Mouse (Mus musculus) intestine, embryonic 15.5 days (tissue): ENCODE data around the gene Mindy1. TPM values are rescaled to one million over a fixed set of nuclear protein-coding genes. Genes with fewer than 3 reads are reported as not detected.

Source experiments
- ATAC-seq: fragments of 200-750 bp; cut with Nextera tagmentation; 2 replicates; pipeline ENCODE4 v1.8.0; 2017; ENCODE audit warnings: moderate TSS enrichment, moderate library complexity
- H3K27ac ChIP-seq: fragments of 300-500 bp; sonication (generic); 2 replicates; pipeline ENCODE4 v1.5.1; 2015; ENCODE audit warnings: mild to moderate bottlenecking, inconsistent platforms
- H3K27me3 ChIP-seq: fragments of 300-500 bp; sonication (generic); replicated peaks from 2 replicates; pipeline ENCODE4 v1.6.1; 2015; ENCODE audit warnings: inconsistent platforms
- H3K36me3 ChIP-seq: fragments of 300-500 bp; sonication (generic); 2 replicates; pipeline ENCODE4 v1.6.1; 2015; ENCODE audit warnings: inconsistent platforms
- H3K4me1 ChIP-seq: fragments of 300-500 bp; sonication (generic); replicated peaks from 2 replicates; pipeline ENCODE4 v1.6.1; 2015; ENCODE audit warnings: inconsistent platforms
- H3K4me2 ChIP-seq: fragments of 300-500 bp; sonication (generic); replicated peaks from 2 replicates; pipeline ENCODE4 v1.6.1; 2015; ENCODE audit warnings: mild to moderate bottlenecking, inconsistent platforms
- H3K4me3 ChIP-seq: fragments of 300-500 bp; sonication (generic); replicated peaks from 2 replicates; pipeline ENCODE4 v1.5.1; 2015; ENCODE audit warnings: inconsistent platforms
- H3K9ac ChIP-seq: fragments of 300-500 bp; sonication (generic); 2 replicates; pipeline ENCODE4 v1.6.1; 2015; ENCODE audit warnings: inconsistent platforms
- H3K9me3 ChIP-seq: fragments of 300-500 bp; sonication (generic); 2 replicates; pipeline ENCODE4 v1.6.1; 2016; ENCODE audit warnings: inconsistent platforms
- WGBS: fragments of 180-500 bp; shearing (Covaris S2); methylation state at CpG from one replicate; pipeline ENCODE4 v1.1.7; 2015; 5-methylcytosine and 5-hydroxymethylcytosine counted together
- polyA plus RNA-seq: library from polyadenylated mRNA; unstranded; fragments of >200 nt; fragmentation: Nextera tagmentation; extraction: Ambion mirVana; gene quantifications from 2 replicates; pipeline ENCODE4 v1.2.1, GENCODE M21; 2015

The Mindy1 gene
- polyA plus RNA-seq, 1 experiment from 2014 or later: 36.1 TPM

DNA sequence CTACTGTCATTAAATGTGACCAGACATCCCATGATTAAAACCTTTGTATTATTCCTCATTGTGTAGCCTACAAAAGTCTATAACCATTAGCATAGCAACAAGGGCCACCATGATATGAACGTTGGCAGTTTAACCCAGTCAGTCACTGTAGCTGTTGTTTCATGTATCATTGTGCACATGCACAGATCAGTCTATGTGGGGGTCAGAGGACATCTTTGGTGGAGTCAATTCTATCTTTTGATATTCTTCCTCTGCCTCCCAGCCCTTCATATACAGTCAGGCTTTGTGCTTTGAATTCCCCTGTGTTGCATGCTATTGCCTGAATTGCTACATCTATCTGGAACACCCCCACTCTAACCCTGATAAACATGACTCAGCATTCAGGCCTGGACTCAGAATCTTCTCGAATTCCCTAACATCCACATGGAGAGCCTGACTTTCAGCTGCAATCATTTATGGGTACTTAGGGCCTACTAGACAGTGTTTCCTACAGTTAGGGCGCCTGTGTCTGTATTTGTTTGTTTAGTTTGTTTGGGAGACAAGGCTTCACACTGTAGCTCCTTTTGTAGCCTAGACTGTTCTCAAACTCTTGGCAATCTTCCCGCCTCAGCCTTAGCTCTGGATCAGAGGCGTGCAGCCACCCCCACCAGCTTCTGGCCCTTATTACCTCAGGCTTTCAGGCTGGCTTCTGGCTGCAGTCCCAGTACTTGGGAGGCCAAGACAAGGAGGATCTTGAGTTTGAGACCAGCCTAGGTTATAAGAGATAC is 34.5 kb upstream of the Mindy1 start:
- Histone ChIP-seq H3K27me3 (no peaks in the 10 kb centered on the region), H3K4me2 (no peak overlapping the region), H3K9ac (no peak overlapping the region), H3K4me3 (no peak overlapping the region), H3K36me3 (no peaks in the 10 kb centered on the region), H3K27ac (no peak overlapping the region), H3K4me1 (no peaks in the 10 kb centered on the region), H3K9me3 (no peaks in the 10 kb centered on the region)
- ATAC-seq: no peak
- 74% methylated on average over 5 of the region's 5 CpGs for WGBS

DNA sequence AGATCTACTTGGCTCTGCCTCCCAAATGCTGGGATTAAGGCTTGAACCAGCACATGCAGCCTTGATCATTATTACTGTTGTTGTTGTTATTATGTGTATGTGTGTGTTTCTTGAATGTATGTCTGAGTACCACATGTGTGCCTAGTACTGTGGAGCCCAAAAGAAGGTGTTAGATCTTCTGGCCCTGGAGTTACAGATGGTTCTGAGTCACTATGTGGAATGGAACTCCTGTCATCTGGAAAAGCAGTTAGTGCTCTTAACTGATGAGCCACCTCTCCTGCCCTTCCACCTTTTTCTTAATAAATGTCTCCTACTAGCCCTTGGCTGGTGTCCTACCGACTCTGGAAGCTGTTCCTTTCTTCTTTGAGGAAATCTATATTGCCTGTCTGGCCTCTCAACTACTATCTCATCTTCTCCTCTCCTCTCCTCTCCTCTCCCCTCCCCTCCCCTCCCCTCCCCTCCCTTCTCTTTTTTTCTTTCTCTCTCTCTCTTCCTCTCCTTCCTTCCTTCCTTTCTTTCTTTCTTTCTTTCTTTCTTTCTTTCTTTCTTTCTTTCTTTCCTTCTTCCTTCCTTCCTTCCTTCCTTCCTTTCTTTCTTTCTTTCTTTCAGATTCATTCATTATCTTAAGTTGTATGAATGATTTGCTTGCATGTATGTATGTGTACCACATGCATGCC is 33.3 kb upstream of the Mindy1 start:
- no peaks in the 10 kb centered on the region for H3K27me3 ChIP-seq
- no peak overlapping the region for H3K4me2 ChIP-seq
- no peak for ATAC-seq
- no peaks in the 10 kb centered on the region for H3K9me3 ChIP-seq
- no peak overlapping the region for H3K9ac ChIP-seq
- no peak overlapping the region for H3K27ac ChIP-seq
- H3K4me3 ChIP-seq: no peak overlapping the region
- H3K4me1 ChIP-seq: no peaks in the 10 kb centered on the region
- WGBS: 65% methylated on average over 1 of the region's 1 CpGs
- no peaks in the 10 kb centered on the region for H3K36me3 ChIP-seq

DNA sequence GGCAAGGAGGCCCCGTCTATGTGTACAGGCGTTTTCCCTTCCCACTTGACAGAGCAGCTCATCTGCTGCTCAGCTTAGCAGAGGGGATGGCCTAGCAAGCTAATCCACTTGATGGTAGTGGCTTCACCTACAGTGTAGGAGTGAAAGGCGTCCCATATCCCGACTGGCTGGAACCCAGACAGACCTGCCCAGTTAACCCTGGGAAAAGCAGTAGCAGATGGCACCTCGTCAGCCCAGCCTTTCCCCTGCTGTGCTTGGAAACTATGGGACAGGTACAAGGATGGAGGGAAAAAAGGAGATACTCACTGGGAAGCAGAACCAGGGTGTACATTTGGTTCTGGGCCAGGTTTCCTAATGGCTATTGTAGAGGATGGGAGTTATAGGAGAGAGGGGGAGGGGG is 30.8 kb upstream of the Mindy1 start:
- no peak overlapping the region for H3K4me2 ChIP-seq
- no peaks in the 10 kb centered on the region for H3K4me1 ChIP-seq
- H3K27me3 ChIP-seq: no peaks in the 10 kb centered on the region
- ATAC-seq: no peak
- 82% methylated on average over 5 of the region's 5 CpGs for WGBS
- no peaks in the 10 kb centered on the region for H3K36me3 ChIP-seq
- no peak overlapping the region for H3K9ac ChIP-seq
- no peak overlapping the region for H3K27ac ChIP-seq
- H3K9me3 ChIP-seq: no peaks in the 10 kb centered on the region
- no peak overlapping the region for H3K4me3 ChIP-seq

DNA sequence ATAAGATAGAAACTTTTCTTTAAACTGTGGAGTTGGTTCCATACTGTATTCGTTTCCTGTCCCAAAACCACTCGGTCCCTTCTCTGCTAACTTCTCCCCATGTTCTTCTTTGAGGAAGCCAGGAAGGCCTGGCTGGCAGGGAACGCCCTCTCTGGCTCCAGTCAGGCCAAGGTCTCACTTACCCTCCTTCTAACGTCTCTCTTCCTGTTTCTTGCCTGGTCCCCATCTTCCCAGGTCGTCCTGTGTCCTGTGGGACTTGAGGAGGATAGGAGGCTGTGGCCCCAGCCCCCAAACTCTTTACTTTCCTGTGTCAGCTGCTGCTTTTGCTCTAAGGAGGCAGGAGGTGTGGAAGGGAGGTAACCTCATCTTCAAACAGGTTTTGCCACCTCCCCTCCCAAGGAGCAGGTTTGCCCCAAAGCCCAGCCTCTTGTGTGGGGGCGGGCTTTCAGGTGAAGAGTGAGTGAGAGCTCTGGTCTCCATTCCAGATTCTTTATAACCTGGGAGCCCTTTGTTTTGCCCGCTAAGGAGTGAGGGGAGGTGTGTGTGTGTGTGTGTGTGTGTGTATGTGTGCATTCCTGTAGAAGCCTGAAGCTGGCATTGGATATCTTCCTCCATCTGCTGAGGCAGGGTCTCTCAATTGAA is 30.2 kb upstream of the Mindy1 start, which contains the start of gene Bnipl:
Gene Bnipl (minus strand): TSS at position 411 of the 642 bp plus-strand sequence.
- H3K4me3 ChIP-seq: no peak within 1 kb of the TSS
- 35% methylated on average over 7 of the region's 7 CpGs for WGBS
- no peaks in the 10 kb centered on the region for H3K9me3 ChIP-seq
- H3K9ac ChIP-seq: no peak within 1 kb of the TSS
- H3K27me3 ChIP-seq: no peaks in the 10 kb centered on the region
- no peaks in the 10 kb centered on the region for H3K4me1 ChIP-seq
- no peak within 1 kb of the TSS for H3K27ac ChIP-seq
- peak; percentile 53 for ATAC-seq
- no peaks in the 10 kb centered on the region for H3K36me3 ChIP-seq
- H3K4me2 ChIP-seq: no peak within 1 kb of the TSS

DNA sequence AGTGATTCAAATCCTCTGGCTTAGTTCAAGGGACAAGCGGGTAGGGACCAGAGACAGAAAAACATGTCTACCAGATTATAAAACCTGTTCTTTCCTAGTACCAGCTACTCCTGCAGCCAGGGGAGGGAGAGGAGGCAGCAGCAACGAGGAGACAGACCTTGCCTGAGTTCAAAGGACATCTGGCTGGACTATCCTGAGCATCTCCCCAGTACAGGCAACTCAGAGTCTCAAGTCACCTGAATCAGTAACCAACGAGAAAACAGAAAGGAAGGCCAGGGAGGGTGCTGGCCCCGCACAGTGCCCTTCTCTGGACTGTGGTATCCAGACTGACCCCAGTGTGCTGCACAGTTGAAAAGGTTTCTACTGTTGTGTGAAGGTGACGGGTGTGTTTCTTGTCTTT is 24.2 kb upstream of the Mindy1 start:
- peaks cover 22% of the 10 kb centered on the region for H3K36me3 ChIP-seq
- no peaks in the 10 kb centered on the region for H3K4me1 ChIP-seq
- H3K27me3 ChIP-seq: no peaks in the 10 kb centered on the region
- no peak overlapping the region for H3K27ac ChIP-seq
- 83% methylated on average over 5 of the region's 5 CpGs for WGBS
- no peak overlapping the region for H3K4me2 ChIP-seq
- H3K9me3 ChIP-seq: no peaks in the 10 kb centered on the region
- no peak for ATAC-seq
- no peak overlapping the region for H3K4me3 ChIP-seq
- no peak overlapping the region for H3K9ac ChIP-seq

DNA sequence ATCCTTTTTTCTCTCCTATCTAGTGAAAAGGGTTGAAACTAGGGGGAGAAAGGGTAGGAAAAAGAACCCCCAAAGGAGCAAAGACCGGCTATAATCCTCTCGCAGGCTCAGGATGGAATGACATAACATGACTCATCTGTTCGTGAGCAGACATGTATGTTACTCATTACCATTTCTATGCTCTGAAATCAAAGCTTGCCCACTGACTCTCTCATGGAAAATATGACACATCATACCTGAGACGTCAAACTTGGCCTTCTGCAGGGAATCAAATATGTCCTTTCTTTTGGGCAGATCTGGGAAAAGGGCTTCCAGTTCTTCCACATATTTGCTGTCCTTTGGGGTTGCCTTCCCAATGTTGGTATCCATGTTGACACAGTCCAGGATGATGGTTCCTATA is 19.2 kb upstream of the Mindy1 start:
- Histone ChIP-seq H3K4me3 (no peak overlapping the region), H3K4me2 (no peak overlapping the region), H3K4me1 (no peaks in the 10 kb centered on the region), H3K9me3 (no peaks in the 10 kb centered on the region), H3K9ac (no peak overlapping the region), H3K36me3 (peaks cover 27% of the 10 kb centered on the region), H3K27me3 (no peaks in the 10 kb centered on the region), H3K27ac (no peak overlapping the region)
- ATAC-seq: no peak
- 89% methylated on average over 4 of the region's 4 CpGs for WGBS

DNA sequence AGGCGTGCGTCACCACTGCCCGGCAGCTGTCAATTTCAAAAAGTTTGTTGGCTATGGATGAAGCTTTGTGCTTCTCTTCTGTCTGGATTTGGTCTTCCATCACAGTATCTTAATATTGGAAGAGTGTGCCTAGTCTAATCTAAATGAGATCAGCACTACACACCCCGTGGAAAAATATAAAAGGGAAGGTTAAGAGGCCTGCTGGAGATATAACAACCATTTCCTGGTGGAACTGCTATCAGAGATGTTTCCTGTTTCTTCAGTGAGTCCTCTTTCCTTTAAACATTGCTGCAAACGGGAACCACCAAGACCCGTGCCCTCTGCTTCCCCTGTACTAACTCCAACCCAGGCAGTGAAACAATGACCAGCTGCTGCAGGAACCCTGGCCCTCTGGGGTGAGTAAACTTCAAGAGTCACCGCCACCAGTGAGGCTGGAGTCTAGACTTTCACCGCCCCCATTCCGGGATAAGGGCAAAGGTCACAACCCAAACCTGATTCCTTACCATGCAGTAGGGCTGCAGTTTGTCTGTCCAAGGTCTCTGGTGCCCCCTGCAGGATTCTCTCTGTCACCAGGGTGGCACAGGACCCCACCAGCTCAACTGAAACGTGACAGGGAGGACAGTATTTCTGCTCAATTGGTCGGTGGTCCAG is 17.9 kb upstream of the Mindy1 start:
- Histone ChIP-seq H3K4me1 (no peaks in the 10 kb centered on the region), H3K4me3 (no peak overlapping the region), H3K9ac (no peak overlapping the region), H3K9me3 (no peaks in the 10 kb centered on the region), H3K36me3 (peaks cover 27% of the 10 kb centered on the region), H3K27me3 (no peaks in the 10 kb centered on the region), H3K27ac (no peak overlapping the region), H3K4me2 (peak overlapping the region; percentile 26; the same call in 1 of the 2 replicates)
- ATAC-seq: peak; percentile 92
- WGBS: 41% methylated on average over 11 of the region's 11 CpGs

DNA sequence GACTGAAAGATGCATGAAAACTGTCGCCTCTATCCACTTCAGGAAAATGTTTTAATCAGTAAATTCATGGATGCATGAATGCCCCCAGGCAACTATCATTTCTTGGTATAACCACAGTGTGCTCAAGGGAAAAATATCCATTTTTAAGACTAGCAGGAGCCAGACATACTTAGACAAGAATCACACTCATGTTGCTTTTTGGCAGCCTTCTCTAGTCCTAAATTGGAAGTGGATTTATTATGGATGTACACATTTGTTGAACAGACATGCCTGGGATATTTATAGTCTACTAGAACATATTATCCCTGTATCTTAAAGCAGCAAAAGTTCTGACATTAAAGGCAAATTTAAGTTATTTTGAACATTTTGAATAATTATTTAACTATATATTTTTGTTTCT is 16.4 kb upstream of the Mindy1 start:
- WGBS: 88% methylated on average over 1 of the region's 1 CpGs
- Histone ChIP-seq H3K36me3 (peaks cover 23% of the 10 kb centered on the region), H3K27me3 (no peaks in the 10 kb centered on the region), H3K4me1 (no peaks in the 10 kb centered on the region), H3K4me2 (no peak overlapping the region), H3K4me3 (no peak overlapping the region), H3K9ac (no peak overlapping the region), H3K9me3 (no peaks in the 10 kb centered on the region), H3K27ac (no peak overlapping the region)
- no peak for ATAC-seq

DNA sequence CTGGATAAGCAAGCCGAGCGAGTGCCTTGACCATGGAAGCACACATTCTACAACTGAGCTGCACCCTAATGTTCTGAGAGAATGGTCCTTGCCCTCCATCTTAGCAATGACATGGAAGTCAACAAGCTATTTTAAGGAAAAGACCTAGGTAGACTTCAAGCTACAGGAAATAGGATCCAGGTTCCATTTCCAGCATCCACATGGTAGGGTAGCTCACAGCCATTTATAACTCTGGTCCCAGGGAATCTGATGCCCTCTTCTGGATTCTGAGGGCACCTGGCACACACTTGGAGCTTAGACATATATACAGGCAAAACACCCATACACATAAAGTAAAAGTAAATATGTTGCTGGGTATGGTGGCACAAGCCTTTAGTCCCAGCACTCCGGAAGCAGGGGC is 15.1 kb upstream of the Mindy1 start:
- Histone ChIP-seq H3K27ac (no peak overlapping the region), H3K27me3 (no peaks in the 10 kb centered on the region), H3K9ac (no peak overlapping the region), H3K9me3 (no peaks in the 10 kb centered on the region), H3K4me2 (no peak overlapping the region), H3K36me3 (peaks cover 19% of the 10 kb centered on the region), H3K4me1 (no peaks in the 10 kb centered on the region), H3K4me3 (no peak overlapping the region)
- WGBS: 89% methylated on average over 3 of the region's 3 CpGs
- ATAC-seq: no peak

DNA sequence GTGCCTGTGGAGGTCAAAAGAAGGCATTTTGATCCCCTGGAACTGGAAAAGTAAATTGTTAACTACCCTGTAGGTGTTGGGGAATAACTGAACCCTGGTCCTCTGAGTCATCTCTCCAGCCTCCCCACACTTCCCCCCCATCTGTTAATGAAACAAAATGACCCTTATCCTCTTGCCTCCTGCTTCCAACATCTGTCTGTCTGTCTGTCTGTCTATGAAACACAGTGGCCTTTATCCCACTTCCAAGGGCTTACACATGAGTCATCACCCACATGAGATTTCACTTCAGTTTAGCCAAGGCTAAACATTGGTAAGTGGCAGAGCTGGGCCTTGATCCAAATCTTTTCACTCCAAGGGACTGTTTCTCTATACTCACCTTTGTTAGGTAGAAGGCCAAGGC is 13.3 kb upstream of the Mindy1 start:
- H3K36me3 ChIP-seq: peaks cover 15% of the 10 kb centered on the region; the same call in 1 of the 2 replicates
- H3K4me2 ChIP-seq: no peak overlapping the region
- no peak overlapping the region for H3K27ac ChIP-seq
- H3K4me1 ChIP-seq: no peaks in the 10 kb centered on the region
- H3K27me3 ChIP-seq: no peaks in the 10 kb centered on the region
- ATAC-seq: no peak; the same call in 1 of the 2 replicates
- H3K9ac ChIP-seq: no peak overlapping the region
- H3K4me3 ChIP-seq: no peak overlapping the region
- no peaks in the 10 kb centered on the region for H3K9me3 ChIP-seq

DNA sequence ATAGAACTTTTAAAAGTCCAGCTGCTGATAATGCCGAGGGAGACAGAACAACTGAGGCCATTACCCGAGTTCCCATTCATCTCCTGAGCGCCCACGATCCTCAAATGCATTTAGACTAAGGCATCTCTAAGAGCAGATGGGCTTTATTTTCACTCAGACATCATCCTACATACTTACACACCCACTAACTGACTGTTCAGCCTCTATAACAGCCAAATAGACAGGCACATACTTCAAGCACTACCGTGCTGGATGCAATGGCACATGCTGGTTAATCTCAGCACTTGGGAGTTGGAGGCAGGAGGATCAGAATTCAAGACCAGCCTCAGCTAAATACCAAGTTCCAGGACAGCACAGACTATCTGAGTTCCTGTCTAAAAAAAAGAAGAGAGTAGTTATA is 11.4 kb upstream of the Mindy1 start:
- no peak overlapping the region for H3K4me2 ChIP-seq
- no peak overlapping the region for H3K9ac ChIP-seq
- H3K27me3 ChIP-seq: no peaks in the 10 kb centered on the region
- no peaks in the 10 kb centered on the region for H3K9me3 ChIP-seq
- ATAC-seq: no peak
- H3K4me3 ChIP-seq: no peak overlapping the region
- H3K27ac ChIP-seq: no peak overlapping the region
- WGBS: 86% methylated on average over 5 of the region's 5 CpGs
- H3K36me3 ChIP-seq: 0 out of 2 replicates have a peak, but pooled peaks cover 10% of the 10 kb centered on the region
- no peaks in the 10 kb centered on the region for H3K4me1 ChIP-seq

DNA sequence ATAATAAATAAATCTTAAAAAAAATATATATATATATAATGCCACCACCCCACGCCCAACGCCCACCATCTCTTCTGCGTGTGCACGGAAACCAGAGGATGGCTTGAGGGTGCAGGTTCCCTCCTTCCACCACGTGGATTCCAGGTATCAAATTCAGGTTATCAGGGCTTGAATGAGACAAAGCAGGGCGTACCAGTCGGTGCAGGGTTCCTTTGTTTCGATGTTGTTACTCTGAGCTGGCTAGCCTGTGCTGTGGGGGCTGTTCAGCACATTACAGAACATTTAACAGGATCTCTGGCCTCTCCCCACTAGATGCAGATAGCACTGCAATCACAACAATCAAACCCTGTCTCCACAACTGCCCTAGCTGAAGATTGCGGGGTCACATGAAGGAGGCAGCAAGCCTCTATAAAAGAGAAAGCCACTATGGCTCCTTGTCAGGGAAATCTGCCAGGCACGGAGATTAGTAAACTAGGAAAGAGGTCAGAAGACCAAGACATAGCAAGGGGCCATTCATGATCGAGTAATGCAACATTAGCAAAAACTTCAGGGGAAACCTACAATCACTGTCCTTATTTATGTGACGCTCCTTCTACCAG is 10.3 kb upstream of the Mindy1 start:
- no peak for ATAC-seq
- Histone ChIP-seq H3K4me3 (no peak overlapping the region), H3K27me3 (no peaks in the 10 kb centered on the region), H3K9ac (no peak overlapping the region), H3K27ac (no peak overlapping the region), H3K4me1 (no peaks in the 10 kb centered on the region), H3K9me3 (no peaks in the 10 kb centered on the region), H3K4me2 (no peak overlapping the region), H3K36me3 (0 out of 2 replicates have a peak, but pooled peaks cover 10% of the 10 kb centered on the region)
- 83% methylated on average over 12 of the region's 12 CpGs for WGBS
